Mouse (Mus musculus) layer of hippocampus, adult 9-11 months (tissue): ENCODE data around the gene Th.
A peak's percentile ranks its signal among the peaks of the same experiment; 100 is the strongest.

Source experiments
- DNase-seq: peaks from one replicate; pipeline ENCODE4 v3.0.0; 2022

The Th gene

GRCm38 (mm10) chr7:142899872-142900271 lies 31.1 kb downstream of the Th start:
- no peak for DNase-seq

DNA sequence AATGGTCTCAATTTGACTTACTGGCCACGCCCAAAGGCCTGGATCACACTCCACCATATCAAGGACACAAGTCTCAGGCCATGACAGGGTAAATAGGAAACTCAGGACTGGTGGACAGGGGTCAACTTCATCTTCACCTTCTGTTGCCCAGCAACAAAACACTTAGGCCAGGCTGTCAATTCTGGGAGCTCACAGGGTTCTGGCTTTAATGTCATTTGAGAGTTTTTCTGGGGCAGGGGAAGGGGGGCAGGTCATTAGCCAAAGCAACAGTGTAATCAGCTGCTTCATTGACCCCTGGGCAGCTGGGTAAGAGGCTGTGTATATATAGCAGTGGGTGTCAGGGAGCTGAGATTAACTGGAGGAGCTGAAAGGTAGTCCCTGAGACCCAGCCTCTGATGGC lies 33.5 kb downstream of the Th start:
- no peak for DNase-seq

DNA sequence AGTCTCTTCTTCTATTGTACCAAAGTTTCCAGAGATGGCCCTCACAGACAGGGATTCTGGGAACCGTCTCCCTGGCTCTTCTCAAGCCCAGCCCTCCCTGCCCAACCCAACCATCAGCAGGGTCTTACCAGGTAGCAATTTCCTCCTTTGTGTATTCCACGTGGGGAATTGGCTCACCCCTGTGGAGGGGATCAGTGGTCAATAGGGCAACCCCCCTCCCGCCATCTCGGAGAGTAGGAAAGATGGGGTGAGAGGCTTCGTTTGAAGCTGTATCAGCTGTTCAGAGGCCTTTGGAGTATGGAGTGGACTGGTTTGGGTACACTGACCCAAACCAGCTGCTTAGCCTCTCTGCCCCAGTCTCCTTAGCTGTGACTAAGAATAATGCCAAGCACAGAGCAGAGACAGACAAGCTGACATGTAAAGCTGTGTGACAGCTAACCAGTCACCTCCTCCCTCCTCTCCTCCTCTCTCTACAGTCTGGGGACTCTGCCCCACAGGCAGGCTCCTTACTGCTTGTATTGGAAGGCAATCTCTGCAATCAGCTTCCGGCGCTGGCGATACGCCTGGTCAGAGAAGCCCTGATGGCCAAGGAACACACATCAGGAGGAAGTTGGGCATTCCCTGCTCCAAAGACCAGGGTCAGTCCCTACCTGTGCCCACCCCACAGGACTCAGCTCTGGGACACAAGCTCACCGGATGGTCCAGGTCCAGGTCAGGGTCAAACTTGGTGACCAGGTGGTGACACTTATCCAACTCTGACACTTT lies 34.8 kb downstream of the Th start:
- no peak for DNase-seq

DNA sequence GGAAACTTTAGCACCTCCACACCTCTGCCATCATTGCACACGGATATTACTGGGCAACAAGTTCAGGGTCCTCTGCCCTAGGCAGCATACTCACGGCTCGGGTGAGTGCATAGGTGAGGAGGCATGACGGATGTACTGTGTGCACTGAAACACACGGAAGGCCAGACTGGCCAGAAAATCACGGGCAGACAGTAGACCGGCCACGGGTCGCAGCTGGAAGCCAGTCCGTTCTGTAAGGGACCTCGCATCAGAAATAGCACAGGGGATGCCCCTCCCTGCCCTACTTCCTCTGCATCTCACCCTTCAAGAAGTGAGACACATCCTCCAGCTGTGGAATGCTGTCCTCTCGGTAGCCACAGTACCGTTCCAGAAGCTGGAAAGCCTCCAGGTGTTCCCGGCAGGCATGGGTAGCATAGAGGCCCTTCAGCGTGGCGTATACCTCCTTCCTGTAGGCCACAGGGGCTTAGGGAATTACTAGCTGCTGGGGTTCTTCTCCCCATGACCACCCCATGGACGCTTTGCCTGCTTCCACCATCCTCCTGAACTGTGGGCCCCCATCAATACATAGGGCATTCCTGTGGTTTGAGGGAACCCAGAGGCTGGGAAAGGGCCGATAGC lies 35.6 kb downstream of the Th start:
- no peak for DNase-seq

DNA sequence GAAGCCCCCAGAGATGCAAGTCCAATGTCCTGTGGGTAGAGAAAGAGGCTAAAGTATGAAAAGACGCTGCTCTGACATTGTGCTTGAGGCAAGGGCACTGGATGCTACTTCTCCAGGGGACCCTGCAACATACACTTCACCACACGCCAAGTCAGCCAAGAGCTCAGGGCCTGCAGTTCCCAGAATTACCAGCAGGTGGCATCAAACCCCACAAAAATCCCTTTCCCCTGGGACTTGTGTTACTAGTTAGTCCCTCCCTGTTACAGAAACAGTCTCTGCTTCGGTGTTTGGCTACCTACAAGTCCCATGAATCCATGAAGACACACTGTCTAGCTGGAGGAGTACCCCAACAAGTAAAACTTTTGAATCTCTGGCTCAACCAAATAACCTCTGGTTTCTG lies 36.3 kb downstream of the Th start:
- DNase-seq: peak; percentile 69

GRCm38 (mm10) chr7:142893721-142894639 lies 36.9 kb downstream of the Th start:
- DNase-seq: no peak

GRCm38 (mm10) chr7:142893296-142893695 lies 37.6 kb downstream of the Th start:
- DNase-seq: no peak

DNA sequence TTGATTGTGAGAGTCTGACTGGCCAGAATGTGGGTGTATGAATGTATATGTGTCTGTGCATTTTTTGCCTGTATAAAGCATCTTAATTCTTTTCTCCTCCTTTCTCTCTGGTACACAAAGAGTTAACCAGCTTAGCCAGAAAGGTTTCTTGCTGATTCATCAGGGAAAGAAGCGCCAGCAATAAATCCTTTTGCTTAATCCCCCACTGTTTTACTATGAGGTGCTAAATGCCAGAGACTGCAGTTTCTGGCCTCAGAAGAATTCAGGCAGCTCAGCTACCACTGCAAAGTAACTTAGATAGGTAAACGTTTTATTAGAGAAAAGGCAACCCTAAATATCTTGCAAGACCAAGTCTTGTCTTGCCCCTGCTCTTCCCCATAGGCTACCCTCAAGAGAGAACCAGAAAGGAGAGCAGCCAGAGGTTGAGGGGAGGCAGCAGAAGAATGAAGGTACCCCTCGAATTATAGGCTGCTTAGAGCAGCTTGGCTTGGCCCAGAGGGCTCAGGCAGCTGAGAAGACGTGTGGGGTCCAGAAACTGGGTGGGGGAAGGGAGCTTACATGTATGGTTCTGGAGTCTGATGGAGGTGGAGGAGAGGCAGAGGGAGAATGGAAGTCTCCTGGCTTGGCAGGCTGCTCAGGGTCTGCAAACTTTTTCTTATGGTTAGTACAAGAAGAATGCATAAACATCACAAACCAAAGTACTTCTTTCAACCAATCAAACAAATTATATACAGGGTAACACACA lies 61.3 kb downstream of the Th start:
- no peak for DNase-seq

- peak; percentile 5 for DNase-seq
Observed at GRCm38 (mm10) chr7:142850681-142851080, 80.2 kb downstream of the Th start.
